Mouse (Mus musculus) thymus, postnatal 0 days (tissue): ENCODE measurements at regions not wholly inside any gene's neighbourhood (a gene's known extent, or its start where the extent isn't known, plus 50 kb on each side); places are given as distances from the start of the nearest gene placed in this dataset.

ENCODE experiments used
- DNase-seq: peaks from one replicate; pipeline ENCODE4 v3.0.0-alpha.2; 2015; ENCODE audit warnings: low spot score

GRCm38 (mm10) chr6:141023501-141023900 is 225.6 kb upstream of the Pde3a start:
- DNase-seq = no peak

- DNase-seq = no peak
Observed at GRCm38 (mm10) chr6:141027353-141027752, 221.7 kb upstream of the Pde3a start.

GRCm38 (mm10) chr6:141027787-141028186 is 221.3 kb upstream of the Pde3a start:
- no peak for DNase-seq

- DNase-seq = no peak
Observed at GRCm38 (mm10) chr6:141034824-141035223, 214.2 kb upstream of the Pde3a start.

GRCm38 (mm10) chr6:141041358-141041757 is 207.7 kb upstream of the Pde3a start:
- no peak for DNase-seq

- DNase-seq = no peak
Observed at GRCm38 (mm10) chr6:141041781-141042625, 207.1 kb upstream of the Pde3a start.

GRCm38 (mm10) chr6:141048271-141048670 is 200.8 kb upstream of the Pde3a start:
- no peak for DNase-seq

- no peak for DNase-seq
Observed at GRCm38 (mm10) chr6:141050038-141050684, 198.9 kb upstream of the Pde3a start.

- DNase-seq = no peak
Observed at GRCm38 (mm10) chr6:141054026-141054425, 195.0 kb upstream of the Pde3a start.

GRCm38 (mm10) chr6:141059250-141059916 is 189.7 kb upstream of the Pde3a start:
- no peak for DNase-seq

- DNase-seq = no peak
Observed at GRCm38 (mm10) chr6:141065724-141066123, 183.3 kb upstream of the Pde3a start.

GRCm38 (mm10) chr6:141068861-141069467 is 180.1 kb upstream of the Pde3a start:
- no peak for DNase-seq

GRCm38 (mm10) chr6:141069896-141070295 is 179.2 kb upstream of the Pde3a start:
- DNase-seq = no peak

- no peak for DNase-seq
Observed at GRCm38 (mm10) chr6:141071507-141071906, 177.6 kb upstream of the Pde3a start.

- DNase-seq = no peak
Observed at GRCm38 (mm10) chr6:141091076-141091780, 157.8 kb upstream of the Pde3a start.

GRCm38 (mm10) chr6:141091781-141092140 is 157.3 kb upstream of the Pde3a start:
- no peak for DNase-seq

GRCm38 (mm10) chr6:141097338-141098122 is 151.5 kb upstream of the Pde3a start:
- no peak for DNase-seq

- no peak for DNase-seq
Observed at GRCm38 (mm10) chr6:141118287-141118686, 130.8 kb upstream of the Pde3a start.

GRCm38 (mm10) chr6:141126614-141127396 is 122.3 kb upstream of the Pde3a start:
- no peak for DNase-seq

GRCm38 (mm10) chr6:141129596-141129995 is 119.5 kb upstream of the Pde3a start:
- no peak for DNase-seq
